Mouse (Mus musculus) MEL (cell line): ENCODE results near the gene Car6. TPM values are rescaled to one million over a fixed set of nuclear protein-coding genes. Genes with fewer than 3 reads are reported as not detected.

Experiments used
- DNase-seq: peaks from one replicate; pipeline ENCODE4 v3.0.0; 2011; ENCODE audit warnings: low read depth, low spot score
- H3K27ac ChIP-seq: 2 replicates; pipeline ENCODE4 v1.5.1; 2012; ENCODE audit warnings: low read depth, mild to moderate bottlenecking, control low read depth, low read length, moderate library complexity; ENCODE audit not compliant: control insufficient read depth
- H3K27me3 ChIP-seq, 2 experiments: fragments of 150-350 bp in 1 of 2; sonication (generic) in 1 of 2; 2 replicates each; pipeline ENCODE4 v1.6.1; 2012; ENCODE audit warnings: low read length in 2 of 2, mild to moderate bottlenecking in 2 of 2, improper control_type of control experiment in 1 of 2, moderate library complexity in 1 of 2; ENCODE audit not compliant: insufficient read depth in 2 of 2, control insufficient read depth in 1 of 2
- H3K36me3 ChIP-seq, 2 experiments: 2 replicates each; pipeline ENCODE4 v1.6.1; 2012 to 2014; ENCODE audit warnings: low read length in 2 of 2, improper control_type of control experiment in 1 of 2, inconsistent platforms in 1 of 2, mild to moderate bottlenecking in 1 of 2; ENCODE audit not compliant: insufficient read depth in 2 of 2, control insufficient read depth in 1 of 2
- H3K4me1 ChIP-seq, 2 experiments: fragments of 150-350 bp in 1 of 2; sonication (generic) in 1 of 2; 2 replicates each; pipeline ENCODE4 v1.6.1; 2012; ENCODE audit warnings: low read length in 2 of 2, improper control_type of control experiment in 1 of 2, mild to moderate bottlenecking in 1 of 2; ENCODE audit not compliant: insufficient read depth in 2 of 2, control insufficient read depth in 1 of 2
- H3K4me3 ChIP-seq, 2 experiments: fragments of 150-350 bp in 1 of 2; sonication (generic) in 1 of 2; 2 replicates each; pipeline ENCODE4 v1.5.1; 2012; ENCODE audit warnings: low read depth in 2 of 2, low read length in 2 of 2, mild to moderate bottlenecking in 2 of 2, moderate library complexity in 2 of 2, control low read depth in 1 of 2, improper control_type of control experiment in 1 of 2; ENCODE audit not compliant: control insufficient read depth in 1 of 2, insufficient read depth in 1 of 2
- H3K79me2 ChIP-seq: 2 replicates; pipeline ENCODE4 v1.6.1; 2012; ENCODE audit warnings: mild to moderate bottlenecking, low read length, moderate library complexity; ENCODE audit not compliant: control insufficient read depth, poor library complexity, insufficient read depth
- H3K9ac ChIP-seq: 2 replicates; pipeline ENCODE4 v1.6.1; 2012; ENCODE audit warnings: low read depth, mild to moderate bottlenecking, control low read depth, low read length, moderate library complexity; ENCODE audit not compliant: control insufficient read depth, poor library complexity, severe bottlenecking
- H3K9me3 ChIP-seq: fragments of 150-350 bp; sonication (generic); replicated peaks from 2 replicates; pipeline ENCODE4 v1.6.1; 2012; ENCODE audit warnings: mild to moderate bottlenecking, low read length, improper control_type of control experiment, moderate library complexity; ENCODE audit not compliant: insufficient read depth
- CTCF ChIP-seq, 3 experiments: IDR thresholded peaks in 2 of 3; conservative IDR thresholded peaks in 1 of 3; 2 replicates each; pipeline ENCODE4 v1.5.1; 2011 to 2012; ENCODE audit warnings: low read length in 3 of 3, low read depth in 2 of 3, mild to moderate bottlenecking in 2 of 3, improper control_type of control experiment in 1 of 3, inconsistent platforms in 1 of 3, mixed read lengths in 1 of 3, moderate library complexity in 1 of 3; ENCODE audit not compliant: control insufficient read depth in 1 of 3, insufficient read depth in 1 of 3, poor library complexity in 1 of 3, severe bottlenecking in 1 of 3
- E2F4 ChIP-seq: IDR thresholded peaks from 2 replicates; pipeline ENCODE4 v1.6.1; 2011; ENCODE audit warnings: low read depth, low read length, improper control_type of control experiment, borderline replicate concordance
- ELF1 ChIP-seq: IDR thresholded peaks from 2 replicates; pipeline ENCODE4 v1.6.1; 2014; ENCODE audit warnings: low read depth, mild to moderate bottlenecking, inconsistent platforms, low read length, improper control_type of control experiment, moderate library complexity
- EP300 ChIP-seq, 2 experiments: IDR thresholded peaks; 2 replicates each; pipeline ENCODE4 v1.6.1; 2011; ENCODE audit warnings: improper control_type of control experiment in 2 of 2, low read length in 2 of 2, low read depth in 1 of 2, mild to moderate bottlenecking in 1 of 2
- ETS1 ChIP-seq: IDR thresholded peaks from 2 replicates; pipeline ENCODE4 v1.6.1; 2012; ENCODE audit warnings: low read depth, mild to moderate bottlenecking, inconsistent platforms, low read length, improper control_type of control experiment, moderate library complexity
- HCFC1 ChIP-seq: IDR thresholded peaks from 2 replicates; pipeline ENCODE4 v1.6.1; 2012; ENCODE audit warnings: low read depth, mild to moderate bottlenecking, inconsistent platforms, low read length, improper control_type of control experiment, moderate library complexity
- JUND ChIP-seq: IDR thresholded peaks from 2 replicates; pipeline ENCODE4 v1.6.1; 2011; ENCODE audit warnings: low read depth, mild to moderate bottlenecking, improper control_type of control experiment, low read length
- MAZ ChIP-seq: IDR thresholded peaks from 2 replicates; pipeline ENCODE4 v1.6.1; 2012; ENCODE audit warnings: low read depth, mild to moderate bottlenecking, inconsistent platforms, low read length, improper control_type of control experiment
- MEF2A ChIP-seq: IDR thresholded peaks from 2 replicates; pipeline ENCODE4 v1.6.1; 2014; ENCODE audit warnings: low read depth, mild to moderate bottlenecking, inconsistent platforms, low read length, improper control_type of control experiment; ENCODE audit not compliant: poor library complexity, insufficient replicate concordance, severe bottlenecking; ENCODE audit errors: extremely low read depth
- NELFE ChIP-seq: IDR thresholded peaks from 2 replicates; pipeline ENCODE4 v1.6.1; 2011; ENCODE audit warnings: low read depth, low read length, improper control_type of control experiment
- POLR2A ChIP-seq, 2 experiments: IDR thresholded peaks; 2 replicates each; pipeline ENCODE4 v1.6.1; 2011 to 2012; ENCODE audit warnings: low read length in 2 of 2, mild to moderate bottlenecking in 2 of 2, control low read depth in 1 of 2, improper control_type of control experiment in 1 of 2, low read depth in 1 of 2, moderate library complexity in 1 of 2; ENCODE audit not compliant: control insufficient read depth in 1 of 2, insufficient read depth in 1 of 2, poor library complexity in 1 of 2
- TAL1 ChIP-seq: IDR thresholded peaks from 2 replicates; pipeline ENCODE4 v1.6.1; 2012; ENCODE audit warnings: mild to moderate bottlenecking, inconsistent platforms, low read length, moderate library complexity, mixed read lengths
- TBP ChIP-seq: IDR thresholded peaks from 2 replicates; pipeline ENCODE4 v1.8.0; 2011; ENCODE audit warnings: low read depth, low read length, improper control_type of control experiment
- UBTF ChIP-seq: IDR thresholded peaks from 2 replicates; pipeline ENCODE4 v1.6.1; 2012; ENCODE audit warnings: low read depth, mild to moderate bottlenecking, inconsistent platforms, low read length, improper control_type of control experiment, moderate library complexity, borderline replicate concordance; ENCODE audit not compliant: insufficient read depth
- ZMIZ1 ChIP-seq: IDR thresholded peaks from 2 replicates; pipeline ENCODE4 v1.6.1; 2012; ENCODE audit warnings: low read depth, mild to moderate bottlenecking, inconsistent platforms, low read length, improper control_type of control experiment, moderate library complexity
- ZNF384 ChIP-seq: IDR thresholded peaks from 2 replicates; pipeline ENCODE4 v1.6.1; 2012; ENCODE audit warnings: low read depth, mild to moderate bottlenecking, inconsistent platforms, low read length, improper control_type of control experiment
- polyA plus RNA-seq, 2 experiments: library from polyadenylated mRNA; stranded (reverse) in 1 of 2; unstranded in 1 of 2; fragments of >175 nt in 1 of 2; fragments of >200 nt in 1 of 2; gene quantifications; 2 replicates each; pipeline versions ENCODE4 v1.2.1 to v1.2.4; 2012; ENCODE audit warnings: low replicate concordance in 2 of 2, low read depth in 1 of 2; ENCODE audit not compliant: insufficient read length in 2 of 2, insufficient read depth in 1 of 2, missing spikeins in 1 of 2
- total RNA-seq: library from RNA; depleted of rRNA; stranded (reverse); fragments of 300-350 nt; gene quantifications from 2 replicates; pipeline ENCODE4 v1.2.3, GENCODE M21; 2012

Car6 gene
- total and polyA plus RNA-seq, 3 experiments, result 0.19 TPM; not detected in 2

GRCm38 (mm10) chr4:150241708-150242107 is 40.6 kb upstream of the Car6 start:
- peaks cover 1 to 26% of the 10 kb centered on the region in 2 experiments; a peak in 3 of 4 replicates for H3K4me1 ChIP-seq
- H3K27ac ChIP-seq, result no peak overlapping the region
- H3K79me2 ChIP-seq, result peaks cover 49% of the 10 kb centered on the region
- H3K9ac ChIP-seq, result no peak overlapping the region
- no peaks in the 10 kb centered on the region for H3K9me3 ChIP-seq
- H3K36me3 ChIP-seq, result peaks cover 25 to 29% of the 10 kb centered on the region in 2 experiments
- H3K4me3 ChIP-seq, result no peak overlapping the region
- H3K27me3 ChIP-seq, result no peaks in the 10 kb centered on the region
- no peak for DNase-seq
- no peak for TF ChIP-seq MEF2A
- TF ChIP-seq JUND, result no peak
- TF ChIP-seq POLR2A (IDR thresholded peaks at IDR 0.05; ENCODE audit: control insufficient read depth in 1 of 2, insufficient read depth in 1 of 2, low read depth in 1 of 2, low read length in 2 of 2, poor library complexity in 1 of 2), result 0 out of 4 replicates have a peak, but pooled peaks of 1 of the 2 experiments have one; percentile 7
- TF ChIP-seq, all 39 proteins: peak for 1

- H3K27ac ChIP-seq, result no peak overlapping the region
- H3K9me3 ChIP-seq, result no peaks in the 10 kb centered on the region
- DNase-seq, result no peak
- no peaks in the 10 kb centered on the region for H3K27me3 ChIP-seq
- no peak overlapping the region for H3K9ac ChIP-seq
- H3K79me2 ChIP-seq, result peaks cover 52% of the 10 kb centered on the region
- no peak overlapping the region; a peak in 1 of 4 replicates for H3K4me3 ChIP-seq
- peaks cover 7 to 30% of the 10 kb centered on the region in 2 experiments for H3K4me1 ChIP-seq
- peaks cover 25 to 32% of the 10 kb centered on the region in 2 experiments for H3K36me3 ChIP-seq
- TF ChIP-seq TAL1, result no peak
- no peak for TF ChIP-seq MAZ
- TF ChIP-seq ZNF384, result no peak
- TF ChIP-seq TBP, result no peak
- TF ChIP-seq E2F4, result no peak
- TF ChIP-seq JUND, result no peak
- TF ChIP-seq POLR2A (IDR thresholded peaks at IDR 0.05; ENCODE audit: control insufficient read depth in 1 of 2, insufficient read depth in 1 of 2, low read depth in 1 of 2, low read length in 2 of 2, poor library complexity in 1 of 2), result no peak
- TF ChIP-seq UBTF, result no peak
- no peak for TF ChIP-seq HCFC1
- TF ChIP-seq ELF1, result no peak
- no peak for TF ChIP-seq NELFE
- no peak for TF ChIP-seq CTCF (IDR thresholded peaks at IDR 0.05 in 2 of 3, conservative IDR thresholded peaks at IDR 0.05 in 1 of 3; ENCODE audit: control insufficient read depth in 1 of 3, insufficient read depth in 1 of 3, low read depth in 2 of 3, low read length in 3 of 3, poor library complexity in 1 of 3, severe bottlenecking in 1 of 3)
- no peak for TF ChIP-seq EP300 (IDR thresholded peaks at IDR 0.05; ENCODE audit: low read depth in 1 of 2, low read length in 2 of 2)
- no peak for TF ChIP-seq ETS1
- no peak for TF ChIP-seq ZMIZ1
These were observed 39.3 kb upstream of the Car6 start for GRCm38 (mm10) chr4:150240381-150240886.
